Mouse (Mus musculus): Measurements from ENCODE around the gene Reg3a. TPM values are rescaled to one million over a fixed set of nuclear protein-coding genes. Genes with fewer than 3 reads are reported as not detected.
"Not testable (repeated sequence)": the region's sequence is repeated elsewhere in the genome, so short reads cannot be mapped to it uniquely, and the experiment has no call there.

Gene Reg3a
- polyA plus RNA-seq, 2 experiments = not detected

DNA sequence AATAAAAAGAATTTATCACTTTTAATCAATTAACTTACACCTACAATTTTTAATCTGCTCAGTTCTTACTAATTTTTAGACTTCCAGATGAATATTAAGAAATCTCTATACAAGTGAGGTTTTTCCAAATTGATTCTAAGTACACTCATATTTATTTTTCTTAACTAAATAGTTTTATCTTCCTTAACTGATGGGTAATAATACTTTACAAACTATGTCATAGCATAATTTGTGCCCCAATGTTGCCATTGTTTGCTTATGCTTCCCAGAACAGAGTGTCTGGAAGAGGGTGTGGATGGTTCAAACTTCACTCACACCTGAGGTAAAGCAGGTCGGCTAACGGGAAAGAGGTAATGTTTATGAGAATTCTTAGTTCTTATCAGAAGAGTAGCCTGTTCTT lies 10.2 kb upstream of the Reg3a start, which contains the start of gene Reg3b:
Gene Reg3b (plus strand): TSS at position 301 of the 400 bp plus-strand sequence.
- ATAC-seq (ENCODE audit: low FRiP score, low read depth) (no peak), DNase-seq (ENCODE audit: low spot score) (no peak)
- Histone ChIP-seq H3K4me2 (replicated peaks; ENCODE audit: low read depth, low read length, severe bottlenecking) (no peak within 1 kb of the TSS), H3K9me3 (ENCODE audit: control insufficient read depth, low read length) (no peaks in the 10 kb centered on the region), H3K27ac (replicated peaks; ENCODE audit: low read depth, low read length) (no peak within 1 kb of the TSS), H3K4me1 (ENCODE audit: control insufficient read depth, insufficient read depth, low read length) (no peaks in the 10 kb centered on the region), H3K4me3 (replicated peaks; ENCODE audit: low read length) (no peak within 1 kb of the TSS), H3K27me3 (ENCODE audit: control insufficient read depth, insufficient read depth, low read length) (no peaks in the 10 kb centered on the region), H3K36me3 (ENCODE audit: control insufficient read depth, insufficient read depth, low read length) (no peaks in the 10 kb centered on the region), H3K9ac (ENCODE audit: low read depth, low read length, severe bottlenecking) (no peak within 1 kb of the TSS)
- TF ChIP-seq POLR2A (IDR thresholded peaks at IDR 0.05; ENCODE audit: borderline replicate concordance, extremely low read depth, insufficient read depth, insufficient read length) = no peak
- 85% methylated on average over 2 of the region's 2 CpGs for WGBS

- WGBS = 69% methylated on average over 2 of the region's 2 CpGs
- H3K4me1 ChIP-seq (ENCODE audit: control insufficient read depth, insufficient read depth, low read length) = no peaks in the 10 kb centered on the region
- H3K9ac ChIP-seq (ENCODE audit: low read depth, low read length, severe bottlenecking) = no peak within 1 kb of the TSS
- ATAC-seq (ENCODE audit: low FRiP score, low read depth) (no peak), DNase-seq (ENCODE audit: low spot score) (no peak)
- no peak within 1 kb of the TSS for H3K27ac ChIP-seq (replicated peaks; ENCODE audit: low read depth, low read length)
- no peaks in the 10 kb centered on the region for H3K27me3 ChIP-seq (ENCODE audit: control insufficient read depth, insufficient read depth, low read length)
- no peak within 1 kb of the TSS for H3K4me2 ChIP-seq (replicated peaks; ENCODE audit: low read depth, low read length, severe bottlenecking)
- no peak within 1 kb of the TSS for H3K4me3 ChIP-seq (replicated peaks; ENCODE audit: low read length)
- no peaks in the 10 kb centered on the region for H3K9me3 ChIP-seq (ENCODE audit: control insufficient read depth, low read length)
- H3K36me3 ChIP-seq (ENCODE audit: control insufficient read depth, insufficient read depth, low read length) = no peaks in the 10 kb centered on the region
- no peak for TF ChIP-seq POLR2A (IDR thresholded peaks at IDR 0.05; ENCODE audit: borderline replicate concordance, extremely low read depth, insufficient read depth, insufficient read length)
Measured at GRCm38 (mm10) chr6:78378765-78379164, 1.7 kb upstream of the Reg3a start, which contains the start of gene Reg3d. Reg3d (minus strand) TSS chr6:78378865.

GRCm38 (mm10) chr6:78385609-78386008 lies 5.1 kb downstream of the Reg3a start:
- Histone ChIP-seq H3K9ac (ENCODE audit: low read depth, low read length, severe bottlenecking) (no peak overlapping the region), H3K4me3 (replicated peaks; ENCODE audit: low read length) (no peak overlapping the region), H3K4me2 (replicated peaks; ENCODE audit: low read depth, low read length, severe bottlenecking) (no peak overlapping the region), H3K27me3 (ENCODE audit: control insufficient read depth, insufficient read depth, low read length) (no peaks in the 10 kb centered on the region), H3K9me3 (ENCODE audit: control insufficient read depth, low read length) (no peaks in the 10 kb centered on the region), H3K27ac (replicated peaks; ENCODE audit: low read depth, low read length) (no peak overlapping the region), H3K4me1 (ENCODE audit: control insufficient read depth, insufficient read depth, low read length) (no peaks in the 10 kb centered on the region), H3K36me3 (ENCODE audit: control insufficient read depth, insufficient read depth, low read length) (no peaks in the 10 kb centered on the region)
- DNase-seq (ENCODE audit: low spot score) = no peak
- 91% methylated on average over 3 of the region's 3 CpGs for WGBS
- TF ChIP-seq POLR2A (IDR thresholded peaks at IDR 0.05; ENCODE audit: borderline replicate concordance, extremely low read depth, insufficient read depth, insufficient read length) = no peak
- no peak for ATAC-seq (ENCODE audit: low FRiP score, low read depth)

GRCm38 (mm10) chr6:78395323-78395722 lies 14.8 kb downstream of the Reg3a start, which contains the start of gene Reg2:
Reg2 (plus strand) TSS chr6:78395623.
- not testable (repeated sequence) for H3K9me3 ChIP-seq (ENCODE audit: control insufficient read depth, low read length); DNase-seq (ENCODE audit: low spot score); H3K4me1 ChIP-seq (ENCODE audit: control insufficient read depth, insufficient read depth, low read length); ATAC-seq (ENCODE audit: low FRiP score, low read depth); H3K27ac ChIP-seq (replicated peaks; ENCODE audit: low read depth, low read length); H3K9ac ChIP-seq (ENCODE audit: low read depth, low read length, severe bottlenecking); H3K4me3 ChIP-seq (replicated peaks; ENCODE audit: low read length); H3K36me3 ChIP-seq (ENCODE audit: control insufficient read depth, insufficient read depth, low read length); H3K27me3 ChIP-seq (ENCODE audit: control insufficient read depth, insufficient read depth, low read length); H3K4me2 ChIP-seq (replicated peaks; ENCODE audit: low read depth, low read length, severe bottlenecking)
- WGBS = 97% methylated on average over 3 of the region's 17 CpGs

- not testable (repeated sequence) for H3K4me3 ChIP-seq (replicated peaks; ENCODE audit: low read length); H3K9ac ChIP-seq (ENCODE audit: low read depth, low read length, severe bottlenecking); DNase-seq (ENCODE audit: low spot score); H3K9me3 ChIP-seq (ENCODE audit: control insufficient read depth, low read length); ATAC-seq (ENCODE audit: low FRiP score, low read depth); H3K27me3 ChIP-seq (ENCODE audit: control insufficient read depth, insufficient read depth, low read length); H3K27ac ChIP-seq (replicated peaks; ENCODE audit: low read depth, low read length); H3K4me1 ChIP-seq (ENCODE audit: control insufficient read depth, insufficient read depth, low read length); H3K4me2 ChIP-seq (replicated peaks; ENCODE audit: low read depth, low read length, severe bottlenecking); H3K36me3 ChIP-seq (ENCODE audit: control insufficient read depth, insufficient read depth, low read length)
Measured at GRCm38 (mm10) chr6:78422411-78422810, 41.9 kb downstream of the Reg3a start, which contains the start of gene Reg1. Reg1 (plus strand) TSS chr6:78422711.

- TF ChIP-seq POLR2A (IDR thresholded peaks at IDR 0.05; ENCODE audit: borderline replicate concordance, extremely low read depth, insufficient read depth, insufficient read length) = no peak
- Histone ChIP-seq H3K27ac (replicated peaks; ENCODE audit: low read depth, low read length) (no peak overlapping the region), H3K27me3 (ENCODE audit: control insufficient read depth, insufficient read depth, low read length) (no peaks in the 10 kb centered on the region), H3K4me2 (replicated peaks; ENCODE audit: low read depth, low read length, severe bottlenecking) (no peak overlapping the region), H3K36me3 (ENCODE audit: control insufficient read depth, insufficient read depth, low read length) (no peaks in the 10 kb centered on the region), H3K9me3 (ENCODE audit: control insufficient read depth, low read length) (no peaks in the 10 kb centered on the region), H3K4me3 (replicated peaks; ENCODE audit: low read length) (no peak overlapping the region), H3K9ac (ENCODE audit: low read depth, low read length, severe bottlenecking) (no peak overlapping the region), H3K4me1 (ENCODE audit: control insufficient read depth, insufficient read depth, low read length) (no peaks in the 10 kb centered on the region)
- DNase-seq (ENCODE audit: low spot score) (no peak), ATAC-seq (ENCODE audit: low FRiP score, low read depth) (no peak)
- 81% methylated on average over 3 of the region's 3 CpGs for WGBS
Measured at GRCm38 (mm10) chr6:78425497-78425896, 45.0 kb downstream of the Reg3a start.

Other genes starting within 250 kb of the Reg3a start
- 0.35 and 1.2 TPM in 2 replicates for gene Reg3b, start 10.1 kb upstream of the Reg3a start, polyA plus RNA-seq (2012; rRNA removed)
- not detected in 2 replicates for gene Reg3b, start 10.1 kb upstream of the Reg3a start, polyA plus RNA-seq (2014; fragmentation: Nextera tagmentation; extraction: Ambion mirVana)
- not detected in 2 replicates for gene Reg3d, start 1.8 kb upstream of the Reg3a start, polyA plus RNA-seq (2012; rRNA removed)
- gene Reg3d, start 1.8 kb upstream of the Reg3a start, polyA plus RNA-seq (2014; fragmentation: Nextera tagmentation; extraction: Ambion mirVana) = not detected in 2 replicates
- gene Reg2, start 14.9 kb downstream of the Reg3a start, polyA plus RNA-seq (2012; rRNA removed) = 0.12 TPM in 1 of 2 replicates, not detected in the other
- gene Reg2, start 14.9 kb downstream of the Reg3a start, polyA plus RNA-seq (2014; fragmentation: Nextera tagmentation; extraction: Ambion mirVana) = not detected in 2 replicates
- gene Reg1, start 42.0 kb downstream of the Reg3a start, polyA plus RNA-seq (2012; rRNA removed) = 0.19 TPM in 1 of 2 replicates, not detected in the other
- not detected in 2 replicates for gene Reg1, start 42.0 kb downstream of the Reg3a start, polyA plus RNA-seq (2014; fragmentation: Nextera tagmentation; extraction: Ambion mirVana)
- 1.1 TPM in 1 of 2 replicates, not detected in the other for gene Reg3g, start 88.2 kb downstream of the Reg3a start, polyA plus RNA-seq (2012; rRNA removed)
- not detected in 2 replicates for gene Reg3g, start 88.2 kb downstream of the Reg3a start, polyA plus RNA-seq (2014; fragmentation: Nextera tagmentation; extraction: Ambion mirVana)

Data from limb, embryonic 14.5 days (tissue).